Mouse (Mus musculus) frontal cortex, postnatal 36 days (tissue): ENCODE results near the gene Pds5a.
A peak's percentile ranks its signal among the peaks of the same experiment; 100 is the strongest.
"Not testable (repeated sequence)": the region's sequence is repeated elsewhere in the genome, so short reads cannot be mapped to it uniquely, and the experiment has no call there.

Experiments used
- DNase-seq, 2 experiments: peaks; one replicate each; pipeline ENCODE4 v3.0.0; 2022; ENCODE audit warnings: low spot score in 2 of 2

Pds5a gene

DNA sequence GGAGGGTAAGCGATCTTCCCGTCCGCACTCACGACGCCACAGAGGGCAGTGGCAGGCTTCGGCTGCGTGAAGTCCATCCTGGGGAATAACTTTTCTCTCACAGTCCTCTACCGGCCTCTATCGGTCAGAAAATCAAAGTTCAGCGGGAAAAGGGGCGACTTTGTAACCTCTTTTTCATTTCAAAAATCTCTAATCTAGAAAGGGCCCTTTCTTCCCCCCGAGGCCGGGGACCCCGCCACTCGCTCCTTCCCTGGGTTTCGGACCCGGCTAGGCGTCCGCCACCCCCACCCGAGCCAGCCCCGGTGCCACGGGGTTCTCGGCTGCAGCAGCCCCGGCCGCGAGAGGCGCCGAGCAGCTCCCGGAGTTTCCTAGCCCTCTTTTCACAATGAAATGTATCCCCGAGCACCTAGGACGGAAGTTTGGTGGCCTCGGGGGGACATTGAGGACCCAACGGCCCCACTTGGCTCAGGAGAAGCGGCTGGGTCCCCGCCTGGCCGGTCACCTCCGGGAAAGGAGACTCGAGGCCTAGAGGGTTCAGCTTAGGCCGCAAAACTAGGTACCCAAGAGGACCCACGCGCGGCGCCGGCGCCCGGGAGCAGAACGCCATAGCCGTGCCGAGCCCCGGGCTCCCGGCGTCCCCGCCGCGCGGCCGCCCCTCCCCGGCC is 1.1 kb downstream of the Pds5a start:
- peak; percentile 48 to 74 for DNase-seq

DNA sequence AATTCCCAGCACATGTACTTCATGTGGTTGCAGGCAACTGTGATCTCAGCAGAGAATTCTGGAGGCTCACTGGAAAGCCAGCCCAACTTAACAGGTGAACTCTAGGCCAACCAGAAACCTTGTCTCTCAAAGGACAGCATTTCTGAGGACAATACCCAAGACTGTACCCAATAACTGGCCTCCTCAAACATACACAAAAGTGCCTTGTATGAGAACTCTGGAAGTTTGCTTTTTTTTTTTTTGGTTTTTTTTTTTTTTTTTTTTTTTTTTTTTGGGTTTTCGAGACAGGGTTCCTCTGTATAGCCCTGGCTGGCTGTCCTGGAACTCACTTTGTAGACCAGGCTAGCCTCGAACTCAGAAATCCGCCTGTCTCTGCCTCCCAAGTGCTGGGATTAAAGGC is 4.0 kb downstream of the Pds5a start:
- DNase-seq = not testable (repeated sequence)

DNA sequence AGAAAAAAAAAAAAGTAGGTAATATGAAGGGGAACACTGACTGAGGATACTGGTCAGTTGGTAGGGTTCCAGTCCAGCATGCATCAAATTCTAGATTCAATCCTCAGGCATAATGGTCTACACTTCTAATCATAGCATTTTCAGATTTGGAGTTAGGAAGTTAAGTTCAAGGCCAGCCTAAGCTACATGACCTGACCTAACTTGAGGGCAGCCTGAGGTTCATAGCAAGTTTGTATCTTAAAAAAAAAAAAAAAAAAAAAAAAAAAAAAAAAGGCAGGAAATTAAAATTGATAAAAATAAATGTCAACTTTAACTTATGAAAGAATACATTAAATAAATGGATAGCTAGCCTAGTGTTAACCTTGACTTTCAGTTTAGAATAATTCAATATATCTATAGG is 5.1 kb downstream of the Pds5a start:
- no peak for DNase-seq

- DNase-seq = no peak
Measured at GRCm38 (mm10) chr5:65688806-65689205, 9.3 kb downstream of the Pds5a start.

DNA sequence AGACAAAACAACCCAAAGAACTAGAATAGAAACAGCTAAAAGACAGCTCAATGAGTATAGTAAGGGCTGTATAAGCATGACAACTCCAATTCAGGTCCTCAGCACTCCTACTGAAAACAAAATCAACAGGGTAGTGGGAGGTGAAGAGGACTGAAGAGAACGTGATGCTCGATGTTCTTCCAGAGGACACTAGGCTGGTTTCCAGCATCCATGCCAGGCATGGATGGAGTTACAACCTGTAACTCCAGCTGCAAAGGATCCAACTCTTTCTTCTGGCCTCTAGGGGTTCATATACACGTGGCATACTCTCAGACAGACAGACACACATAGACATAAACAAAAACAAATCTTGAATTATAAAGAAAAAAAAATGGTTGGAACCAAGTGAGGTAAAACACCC is 11.3 kb downstream of the Pds5a start:
- no peak for DNase-seq

DNA sequence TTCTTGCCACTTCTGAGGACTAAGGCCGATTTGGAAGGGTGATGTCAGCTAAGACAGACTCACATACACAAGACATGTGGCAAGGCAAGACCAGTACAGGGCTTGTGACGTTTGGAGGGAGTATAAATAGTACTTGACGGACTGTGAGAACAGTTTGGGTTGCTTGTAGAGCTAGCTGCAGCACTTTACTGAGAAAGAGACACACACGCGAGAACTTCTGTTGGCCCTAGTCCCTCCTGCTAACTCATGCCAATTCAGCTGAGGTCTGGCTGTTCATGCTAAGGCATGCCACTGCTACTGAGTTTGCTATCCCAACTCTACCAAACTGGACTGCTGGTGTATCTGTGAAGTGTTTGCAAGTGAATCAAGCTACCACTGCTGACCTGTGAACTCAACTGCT is 19.2 kb downstream of the Pds5a start:
- DNase-seq = peak in 1 of 2 experiments; percentile 28

- DNase-seq = no peak
Measured at GRCm38 (mm10) chr5:65672162-65672561, 25.9 kb downstream of the Pds5a start.

DNA sequence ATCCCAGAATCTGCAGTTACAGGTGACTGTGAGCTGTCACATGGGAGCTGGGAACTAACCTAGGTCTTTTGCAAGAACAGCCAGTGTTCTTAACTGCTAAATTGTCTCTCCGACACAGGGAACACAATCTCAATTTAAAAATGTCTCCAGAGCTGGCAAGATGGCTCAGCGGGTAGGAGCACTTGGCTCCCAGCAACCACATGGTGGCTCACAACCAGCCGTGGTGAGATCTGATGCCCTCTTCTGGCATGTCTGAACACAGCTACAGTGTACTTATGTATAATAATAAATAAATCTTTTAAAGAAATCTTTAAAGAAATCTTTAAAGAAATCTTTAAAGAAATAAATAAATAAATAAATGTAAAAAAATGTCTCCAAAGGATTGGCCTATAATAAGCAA is 30.4 kb downstream of the Pds5a start:
- DNase-seq = no peak

DNA sequence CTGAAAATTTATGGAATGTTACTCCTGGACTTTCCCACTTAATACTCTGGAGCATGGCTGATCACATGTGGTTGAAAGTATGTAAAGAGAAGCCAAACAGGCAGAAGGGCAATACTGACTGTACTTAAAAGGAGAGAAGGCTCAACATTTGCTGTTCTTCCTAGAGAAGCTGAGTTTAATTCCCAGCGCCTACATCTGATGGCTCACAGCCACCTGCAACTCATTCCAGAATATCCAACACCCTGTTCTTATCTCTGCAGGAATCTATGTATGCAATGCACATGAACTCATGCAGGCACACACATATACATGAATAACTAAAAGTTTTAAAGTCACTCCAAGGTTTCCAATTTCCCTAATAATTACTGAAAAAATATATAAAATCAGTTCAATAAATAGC is 32.7 kb downstream of the Pds5a start:
- DNase-seq = peak in 1 of 2 experiments; percentile 16

DNA sequence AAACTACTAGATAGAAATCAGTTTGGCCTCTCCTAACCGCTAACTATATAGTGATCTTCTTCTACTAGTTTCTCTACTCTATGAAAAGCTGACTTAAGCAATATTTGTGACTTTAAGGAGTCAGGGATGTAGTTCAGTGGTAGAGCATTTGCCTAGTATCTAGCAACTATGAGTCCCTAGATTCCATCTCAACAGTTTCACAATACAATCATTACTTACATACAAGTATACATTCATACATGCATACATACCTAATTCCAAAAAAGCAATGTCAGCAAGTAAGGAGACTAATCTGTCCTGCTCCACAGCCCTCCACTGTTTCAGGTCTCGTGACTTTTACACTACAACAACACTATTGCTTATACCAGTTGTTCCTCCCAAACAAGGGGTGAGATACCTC is 36.1 kb downstream of the Pds5a start:
- DNase-seq = no peak

DNA sequence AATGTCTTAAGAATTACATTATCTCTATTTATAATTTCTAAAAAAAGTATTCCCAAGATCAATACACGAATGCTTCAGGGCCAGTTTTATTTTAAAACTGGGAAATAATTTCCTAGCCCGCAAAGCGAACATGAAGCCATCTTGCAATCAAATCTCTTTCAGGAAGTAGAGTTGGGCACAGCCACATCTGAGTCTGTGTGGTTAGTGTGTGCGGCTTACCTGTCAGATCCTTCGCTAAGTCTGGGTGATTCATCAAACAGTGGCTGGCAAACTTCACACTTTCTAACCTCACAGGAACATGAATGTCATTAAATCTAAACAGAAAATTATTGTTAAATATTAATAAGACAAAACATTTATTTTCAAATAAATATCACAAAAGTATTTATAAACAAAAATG is 44.3 kb downstream of the Pds5a start:
- no peak for DNase-seq

GRCm38 (mm10) chr5:65638896-65639295 is 59.2 kb downstream of the Pds5a start:
- DNase-seq = no peak

DNA sequence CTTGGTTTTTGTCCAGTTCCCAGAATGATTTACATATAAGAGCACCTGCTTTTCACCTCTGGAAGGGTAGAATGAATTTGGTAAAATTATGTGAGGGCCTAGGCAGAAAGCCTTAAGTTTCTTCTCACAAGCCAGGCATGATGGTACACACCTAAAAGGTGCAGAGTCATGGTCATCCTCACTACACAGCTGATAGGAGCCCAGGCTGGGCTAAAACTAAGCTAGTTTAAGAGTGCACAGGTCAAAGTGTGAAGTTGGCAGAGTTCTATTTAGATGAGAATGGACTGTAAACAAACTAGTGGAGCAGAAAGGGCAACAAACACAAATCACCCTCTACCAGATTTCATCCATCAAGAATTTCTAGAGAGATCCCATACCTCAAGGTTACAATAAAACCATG is 73.7 kb downstream of the Pds5a start:
- DNase-seq = no peak

- no peak for DNase-seq
Measured at GRCm38 (mm10) chr5:65613152-65613924, 84.7 kb downstream of the Pds5a start.

GRCm38 (mm10) chr5:65610541-65610940 is 87.5 kb downstream of the Pds5a start:
- no peak for DNase-seq

GRCm38 (mm10) chr5:65609769-65610168 is 88.3 kb downstream of the Pds5a start:
- DNase-seq = no peak

DNA sequence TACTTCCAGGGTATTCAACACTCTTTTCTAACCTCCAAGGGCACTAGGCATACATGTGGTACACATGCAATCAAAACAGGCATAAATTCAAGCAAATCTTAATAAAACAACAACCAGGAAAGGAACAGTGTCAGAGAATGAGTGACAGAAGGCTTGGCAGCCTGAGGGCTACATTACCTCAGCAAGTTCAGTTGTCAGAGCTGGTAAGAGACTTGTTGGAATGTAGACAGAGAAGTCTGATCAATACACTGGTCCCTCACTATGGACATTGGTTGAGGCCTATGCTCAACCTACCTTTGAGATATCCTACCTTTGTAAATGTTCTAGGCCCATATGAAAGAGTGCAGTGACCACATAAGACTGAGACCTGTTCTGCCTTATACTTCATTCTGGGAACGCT is 91.3 kb downstream of the Pds5a start:
- DNase-seq = no peak

DNA sequence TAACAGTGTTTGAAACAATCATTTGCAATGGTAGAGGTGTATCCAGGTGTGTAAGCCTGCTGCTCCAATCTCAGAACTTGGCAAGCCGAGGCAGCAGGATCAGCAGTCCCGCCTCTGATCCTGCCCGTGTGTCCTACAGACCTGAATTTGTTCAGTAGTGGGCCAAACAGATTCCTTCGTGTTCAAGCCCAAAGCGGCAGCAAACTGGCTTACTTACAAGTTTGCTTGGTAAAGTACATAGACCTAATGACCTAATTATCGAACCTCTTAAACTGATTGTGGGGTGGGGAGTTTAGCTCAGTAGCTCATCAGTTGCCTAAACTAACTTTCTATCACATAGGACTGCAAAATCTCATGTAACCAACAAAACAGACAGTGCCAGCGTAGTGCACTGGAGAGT is 98.4 kb downstream of the Pds5a start:
- DNase-seq = no peak

GRCm38 (mm10) chr5:65592421-65592820 is 105.7 kb downstream of the Pds5a start:
- DNase-seq = no peak

- DNase-seq = no peak
Measured at GRCm38 (mm10) chr5:65590199-65590598, 107.9 kb downstream of the Pds5a start.

- DNase-seq = no peak
Measured at GRCm38 (mm10) chr5:65586291-65586690, 111.8 kb downstream of the Pds5a start.

GRCm38 (mm10) chr5:65578545-65578944 is 119.5 kb downstream of the Pds5a start:
- DNase-seq = no peak

DNA sequence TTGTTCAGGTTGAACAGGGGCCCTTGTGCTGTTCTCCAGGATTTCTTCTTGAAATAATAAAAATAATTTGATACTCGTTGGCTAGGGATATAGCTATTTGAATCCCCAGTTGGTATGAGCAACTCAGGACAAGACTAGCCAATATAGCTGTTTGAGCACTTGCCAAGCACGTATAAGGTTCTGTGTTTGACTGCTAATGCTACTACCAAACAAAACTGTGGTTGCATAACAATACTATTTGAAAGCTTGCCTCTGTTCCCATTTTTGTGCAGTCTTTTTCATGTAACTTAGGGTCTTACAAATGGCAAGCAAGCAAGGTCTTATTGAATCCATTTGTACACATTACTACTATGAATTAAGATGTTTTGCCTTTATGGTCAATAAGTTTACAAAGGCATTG is 122.2 kb downstream of the Pds5a start:
- no peak for DNase-seq

DNA sequence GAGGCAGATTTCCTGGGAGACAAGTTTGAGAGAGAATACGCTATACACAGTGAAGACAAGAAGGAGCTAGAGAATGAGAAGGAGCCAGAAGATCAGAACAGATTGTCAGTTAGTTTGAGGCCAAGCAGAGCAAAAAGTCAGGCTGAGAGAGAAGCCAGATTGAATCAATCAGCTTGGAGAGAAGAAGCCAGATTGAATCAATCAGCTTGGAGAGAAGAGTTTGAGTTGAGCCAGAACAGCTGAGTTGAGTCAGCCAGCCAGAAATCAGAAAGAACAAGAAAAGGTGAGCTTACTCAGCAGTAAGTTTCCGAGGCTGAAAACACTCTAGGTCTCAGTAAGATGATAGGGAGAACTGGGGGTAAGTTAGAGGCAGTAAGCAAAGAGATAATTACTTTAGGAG is 123.2 kb downstream of the Pds5a start:
- no peak for DNase-seq
